Mouse (Mus musculus) cortical plate, adult 2 months (tissue): ENCODE results near the gene Fbxw9.

Experiments
- CTCF ChIP-seq: fragments of 200-500 bp; IDR thresholded peaks from 2 replicates; pipeline ENCODE4 v1.5.1; 2011; ENCODE audit warnings: mild to moderate bottlenecking, control low read depth, low read length; ENCODE audit not compliant: insufficient read depth; ENCODE audit errors: extremely low read depth
- POLR2A ChIP-seq: fragments of 200-500 bp; IDR thresholded peaks from 2 replicates; pipeline ENCODE4 v1.6.1; 2011; ENCODE audit warnings: mild to moderate bottlenecking, low read length, control low read depth; ENCODE audit not compliant: insufficient read depth; ENCODE audit errors: extremely low read depth

DNA sequence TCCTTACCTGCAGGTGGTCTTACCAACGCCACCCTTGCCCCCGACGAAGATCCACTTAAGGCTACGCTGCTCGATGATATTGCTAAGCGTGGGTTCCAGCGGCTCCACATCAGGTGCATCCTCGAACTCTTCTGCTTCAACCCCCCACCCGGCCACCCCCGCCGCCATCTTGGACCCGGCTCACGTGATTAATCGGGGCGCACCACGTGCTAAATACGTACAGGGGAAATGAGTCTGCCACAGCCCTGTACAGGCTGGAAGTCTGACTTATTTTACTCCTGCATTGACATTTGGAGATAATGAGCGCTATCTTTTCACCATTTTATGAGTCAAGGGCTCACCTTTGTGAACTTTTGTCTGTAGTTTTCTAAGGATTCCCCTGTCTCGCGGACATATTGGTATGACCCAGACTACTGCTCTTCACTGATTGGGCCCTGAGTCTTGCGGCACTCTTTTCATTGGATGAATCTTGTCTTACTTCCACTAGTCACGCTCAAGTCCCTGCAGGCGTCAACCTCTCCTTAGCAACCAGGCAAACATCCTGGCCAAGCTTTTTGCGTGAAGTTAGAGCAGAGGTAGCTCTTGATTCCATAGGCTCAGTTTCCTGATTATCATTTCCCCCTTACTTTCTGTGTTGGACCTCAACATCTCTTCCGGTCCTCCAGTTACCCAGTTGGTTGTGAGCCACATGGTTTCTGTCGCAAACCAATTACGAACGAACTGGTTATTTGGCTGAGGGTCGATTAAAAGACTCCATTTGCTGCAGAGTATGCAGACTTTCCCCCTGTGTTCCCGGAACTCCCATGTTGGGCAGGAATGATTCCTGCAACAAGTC is 34.5 kb upstream of the Fbxw9 start, which contains the start of gene Asna1:
- TF ChIP-seq CTCF (no peak), POLR2A (peak; percentile 67; the same call in 1 of the 2 replicates)
